Comparison of ENCODE assay signal across 11 mouse cellular contexts in the genomic region with DNA sequence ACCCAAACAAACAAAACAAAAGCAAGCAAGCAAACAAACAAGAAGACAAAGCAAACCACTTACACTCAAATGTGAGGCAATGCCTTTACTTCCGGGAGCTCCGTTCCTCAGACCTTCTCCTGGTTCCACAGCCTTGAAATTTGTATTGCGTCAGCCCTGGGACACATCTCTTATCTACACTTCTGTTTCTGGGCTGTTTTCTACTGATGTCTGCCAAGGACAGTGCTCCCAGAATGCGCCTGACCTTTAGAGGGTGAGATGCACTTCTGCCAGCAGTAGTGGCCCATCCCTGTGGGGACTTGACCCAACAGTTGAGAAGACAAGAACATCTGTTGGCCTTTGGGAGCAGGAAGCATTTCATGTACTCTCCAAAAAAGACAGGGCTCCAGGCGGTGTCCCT.
DNase-seq lines count a peak whose midpoint lies in the region; ATAC-seq and TF ChIP-seq lines count a peak whose summit lies in the region.
"Had no signal": no experiment of that assay in that cellular context is flagged by ENCODE, and none has a peak within 500 bp of the region (broad histone marks: within the 10 kb centered on the region; RNA-seq: fewer than 3 reads in every experiment).

No protein-coding gene starts in this region.

- WGBS in heart, adult 2 months: 37% methylated on average over 5 of the region's 5 CpGs
- 6% methylated on average over 5 of the region's 5 CpGs for WGBS in liver, embryonic 14.5 days (ENCODE audit: insufficient replicate concordance)
- WGBS in midbrain, embryonic 15.5 days: 85% methylated on average over 5 of the region's 5 CpGs

- H3K9me3 ChIP-seq in liver, embryonic 14.5 days (ENCODE audit: control insufficient read depth, low read length): no peaks in the 10 kb centered on the region
- H3K9me3 ChIP-seq in midbrain, embryonic 15.5 days: no peaks in the 10 kb centered on the region

- no peaks in the 10 kb centered on the region for H3K27me3 ChIP-seq in heart, adult 2 months (ENCODE audit: control insufficient read depth, insufficient read depth, low read length)
- H3K27me3 ChIP-seq in liver, embryonic 14.5 days (ENCODE audit: control insufficient read depth, insufficient read depth, low read length): no peaks in the 10 kb centered on the region
- no peaks in the 10 kb centered on the region for H3K27me3 ChIP-seq in midbrain, embryonic 15.5 days (replicated peaks)

- TF ChIP-seq EP300 in heart, adult 2 months (IDR thresholded peaks at IDR 0.05; ENCODE audit: insufficient read depth, low read depth, low read length): no peak
- peak; percentile 86 for TF ChIP-seq EP300 in liver, embryonic 14.5 days (IDR thresholded peaks at IDR 0.05; ENCODE audit: low read depth)

- TF ChIP-seq POLR2A in heart, adult 2 months (IDR thresholded peaks at IDR 0.05; ENCODE audit: insufficient read depth, low read depth, low read length): no peak

- DNase-seq in embryo, embryonic 10 days (ENCODE audit: low spot score): peak; percentile 16
- DNase-seq in embryo, embryonic 9.5 days (ENCODE audit: extremely low spot score): no peak
- DNase-seq in adrenal gland, adult 2 months: peak; percentile 91
- DNase-seq in heart, adult 2 months: peak; percentile 35 to 58
- DNase-seq in liver, embryonic 14.5 days (ENCODE audit: low read depth in 3 of 3, low spot score in 3 of 3): peak; percentile 83 to 86 (median 83)
- DNase-seq in kidney, postnatal 14 days: no peak
- DNase-seq in right cerebral cortex, adult 2 months (ENCODE audit: low spot score in 2 of 2): no peak
- DNase-seq: cerebellum, postnatal 36 days; right cerebral cortex, postnatal 4 days had no signal

- no peaks in the 10 kb centered on the region for H3K36me3 ChIP-seq in heart, adult 2 months (ENCODE audit: control insufficient read depth, insufficient read depth, low read length)
- H3K36me3 ChIP-seq in liver, embryonic 14.5 days (replicated peaks; ENCODE audit: control insufficient read depth, insufficient read depth, low read depth): no peaks in the 10 kb centered on the region
- no peaks in the 10 kb centered on the region for H3K36me3 ChIP-seq in midbrain, embryonic 15.5 days (replicated peaks)

- peak overlapping the region; percentile 84 for H3K4me2 ChIP-seq in liver, embryonic 14.5 days (ENCODE audit: low read depth)
- H3K4me2 ChIP-seq in midbrain, embryonic 15.5 days: no peak overlapping the region

- H3K27ac ChIP-seq in heart, adult 2 months: no peak overlapping the region
- peak overlapping the region; percentile 99 for H3K27ac ChIP-seq in liver, embryonic 14.5 days
- no peak overlapping the region for H3K27ac ChIP-seq in midbrain, embryonic 15.5 days

- intact Hi-C loops in heart, adult 2 months (cut with DNase I): no loop called here

- peak; percentile 86 for ATAC-seq in liver, embryonic 14.5 days (ENCODE audit: insufficient read depth)
- no peak for ATAC-seq in midbrain, embryonic 15.5 days (replicated peaks)

- H3K9ac ChIP-seq in heart, adult 2 months (ENCODE audit: low read depth, low read length): no peak overlapping the region
- peak overlapping the region; percentile 100 for H3K9ac ChIP-seq in liver, embryonic 14.5 days (replicated peaks)
- H3K9ac ChIP-seq in midbrain, embryonic 15.5 days: no peak overlapping the region

- no peak overlapping the region for H3K4me3 ChIP-seq in heart, adult 2 months
- H3K4me3 ChIP-seq in liver, embryonic 14.5 days (ENCODE audit: insufficient read depth in 1 of 2, low read depth in 2 of 2, low read length in 2 of 2): peak overlapping the region; percentile 75 to 91
- no peak overlapping the region for H3K4me3 ChIP-seq in midbrain, embryonic 15.5 days
- H3K4me3 ChIP-seq: myocyte had no signal

- TF ChIP-seq CTCF in heart, adult 2 months (IDR thresholded peaks at IDR 0.05): no peak
- TF ChIP-seq CTCF in liver, embryonic 14.5 days (IDR thresholded peaks at IDR 0.05; ENCODE audit: low read depth): no peak

- H3K79me2 ChIP-seq in heart, adult 2 months (replicated peaks; ENCODE audit: control insufficient read depth, insufficient read depth, low read length): no peaks in the 10 kb centered on the region

- H3K4me1 ChIP-seq in heart, adult 2 months (ENCODE audit: control insufficient read depth, insufficient read depth, low read length): peaks cover 2% of the 10 kb centered on the region
- peaks cover 34 to 44% of the 10 kb centered on the region in 2 experiments for H3K4me1 ChIP-seq in liver, embryonic 14.5 days (replicated peaks; ENCODE audit: control insufficient read depth in 2 of 2, insufficient read depth in 2 of 2, low read length in 1 of 2)
- no peaks in the 10 kb centered on the region for H3K4me1 ChIP-seq in midbrain, embryonic 15.5 days

Comparison
In these comparisons a context has a peak if more than half of its experiments do, and no peak if none do; other contexts are left out.
1. DNase-seq: peak in embryo, embryonic 10 days (single experiment), adrenal gland, adult 2 months (single experiment), heart, adult 2 months (2 of 2) and liver, embryonic 14.5 days (3 of 3); none in embryo, embryonic 9.5 days (single experiment), kidney, postnatal 14 days (single experiment) and right cerebral cortex, adult 2 months (0 of 2).
2. H3K4me3 ChIP-seq: peak in liver, embryonic 14.5 days (2 of 2); none in heart, adult 2 months (single experiment) and midbrain, embryonic 15.5 days (single experiment).